Mouse (Mus musculus) adrenal gland, adult 2 months (tissue): Measurements from ENCODE around the gene Dnah1. TPM values are rescaled to one million over a fixed set of nuclear protein-coding genes. Genes with fewer than 3 reads are reported as not detected.

Experiments
- DNase-seq: peaks from one replicate; pipeline ENCODE4 v3.0.0; 2021
- long read RNA-seq: library from polyadenylated mRNA; stranded (forward); transcript quantifications from one replicate; pipeline ENCODE4 v2.0.0, GENCODE M21; 2021
- polyA plus RNA-seq: library from polyadenylated mRNA; depleted of rRNA; stranded (reverse); fragments of >200 nt; gene quantifications from 2 replicates; pipeline ENCODE4 v1.2.3, GENCODE M21; 2012; rRNA removed
- total RNA-seq, 2 experiments: library from RNA; stranded (reverse); gene quantifications; 2 replicates each; pipeline ENCODE4 v1.2.3; 2021

The Dnah1 gene
- 1 to 10 TPM; 1.7 to 2.1 TPM for total RNA-seq
- polyA plus RNA-seq, result 0.71 and 1.3 TPM in 2 replicates
- long read RNA-seq, result 0 reads

DNA sequence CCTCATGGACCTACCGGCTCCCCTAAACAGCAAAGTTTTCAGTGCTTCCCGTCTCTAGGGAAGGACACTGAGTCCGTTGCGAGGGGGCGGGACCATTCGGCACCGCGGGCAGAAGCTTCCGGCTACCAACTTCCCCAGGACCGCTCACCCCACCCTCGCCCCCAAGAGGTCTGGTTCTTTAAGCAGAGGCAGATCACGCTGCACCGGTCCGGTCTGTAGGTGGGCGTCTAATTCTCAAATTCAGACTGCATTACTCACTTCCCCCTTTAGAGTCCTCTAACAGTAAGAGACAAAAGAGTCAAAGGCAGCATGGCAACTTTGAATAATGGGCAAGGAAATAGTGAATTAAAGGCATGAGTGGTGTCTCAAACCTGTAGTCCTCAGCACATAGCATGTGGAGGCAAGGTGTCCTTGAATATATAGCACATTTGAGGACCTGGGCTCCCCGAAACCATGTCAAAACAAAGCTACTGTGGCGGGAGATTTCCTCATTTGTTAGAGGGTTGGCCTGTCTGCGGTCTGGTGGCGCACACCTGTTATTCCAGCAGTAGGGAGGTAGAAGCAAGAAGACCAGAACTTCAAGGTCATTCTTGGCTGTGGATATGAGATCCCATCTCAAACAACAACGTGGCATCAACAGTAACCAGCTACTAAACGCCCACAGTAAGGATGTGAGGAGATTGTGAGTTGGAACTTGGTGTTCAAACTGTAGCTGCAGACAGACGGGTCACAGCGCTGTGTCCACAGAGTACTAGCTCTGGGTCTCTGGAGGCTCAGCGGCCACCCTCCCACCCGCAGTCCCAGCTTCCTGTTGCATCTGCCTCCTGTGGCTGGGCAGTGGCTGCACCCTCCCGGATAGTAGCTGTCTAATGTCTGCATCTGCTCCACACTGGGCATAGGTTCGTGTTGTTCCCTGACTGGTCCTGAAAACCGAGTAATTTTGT lies at the start of gene Dnah1:
Gene Dnah1, minus strand, starts transcription at position 48 of the 944 bp plus-strand sequence.
- peak; percentile 66 for DNase-seq

DNA sequence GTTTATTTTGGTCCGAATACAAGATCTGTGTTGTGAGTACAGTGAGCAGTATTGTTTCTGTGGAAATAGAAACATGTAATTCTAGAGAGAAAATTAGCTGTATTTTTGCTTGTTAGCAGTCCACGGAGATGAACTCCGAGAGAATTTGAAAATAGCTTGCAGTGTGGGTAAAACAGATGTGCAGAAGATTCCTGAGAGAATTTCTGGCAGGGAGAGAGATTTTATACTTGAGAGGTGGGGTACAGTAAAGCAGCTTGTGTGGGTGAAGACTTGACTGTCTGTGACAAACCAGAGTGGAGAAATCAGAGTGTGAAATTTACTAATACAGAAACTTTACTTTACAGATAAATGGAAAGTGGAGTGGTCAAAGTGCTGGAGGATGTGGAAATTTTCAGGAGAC lies 45.7 kb upstream of the Dnah1 start:
- DNase-seq, result no peak

DNA sequence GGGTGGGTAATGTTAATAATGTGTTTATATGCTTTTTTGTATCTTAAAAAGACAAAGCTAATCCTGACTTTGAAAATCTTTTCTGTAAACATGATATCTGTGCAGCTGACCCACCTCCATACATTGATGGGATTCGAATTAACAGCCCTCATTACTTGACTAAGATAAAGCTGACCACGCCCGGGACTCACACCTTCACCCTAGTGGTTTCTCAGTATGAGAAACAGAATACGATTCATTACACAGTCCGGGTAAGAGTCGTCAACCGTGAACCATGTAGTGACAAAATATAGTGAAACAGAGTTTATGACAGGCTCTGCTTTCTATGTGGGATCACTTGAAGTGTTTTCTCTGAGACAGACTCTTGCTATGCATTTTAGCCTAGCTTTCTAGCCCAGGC lies 44.3 kb upstream of the Dnah1 start:
- DNase-seq, result no peak

DNA sequence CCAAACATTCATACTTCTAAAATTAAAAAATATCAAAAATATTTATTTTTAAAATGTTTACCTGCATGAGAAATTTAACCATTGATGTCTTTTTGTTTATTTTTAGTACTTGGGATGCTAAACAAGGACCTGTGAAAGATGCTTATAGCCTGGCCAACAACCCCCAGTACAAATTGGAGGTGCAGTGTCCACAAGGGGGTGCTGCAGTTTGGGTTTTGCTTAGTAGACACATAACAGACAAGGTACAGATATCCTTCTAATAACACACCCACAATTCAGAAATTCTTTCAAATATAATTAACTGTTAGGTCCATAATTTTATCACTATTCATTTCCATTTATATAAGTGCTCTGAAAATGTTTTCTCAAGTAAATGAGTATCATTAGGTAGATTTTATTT lies 41.7 kb upstream of the Dnah1 start:
- peak; percentile 74 for DNase-seq

DNA sequence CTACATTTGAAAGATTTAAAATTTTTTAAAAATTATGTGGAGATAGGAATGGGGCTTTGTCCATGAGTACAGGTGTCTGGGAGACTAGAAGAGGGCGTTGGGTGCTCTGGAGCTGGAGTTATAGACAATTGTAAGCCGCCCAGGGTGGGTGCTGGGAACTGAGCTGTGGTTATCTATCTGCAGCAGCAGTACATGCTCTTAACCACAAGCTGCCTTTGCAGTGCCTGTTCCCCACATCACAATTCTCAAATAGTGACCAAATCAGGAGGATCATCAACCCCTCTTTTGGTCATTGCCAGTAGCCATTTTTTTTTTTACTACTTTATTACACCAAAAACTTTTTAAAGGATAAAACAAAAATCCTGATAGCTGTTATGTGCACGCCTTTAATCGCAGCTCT lies 40.9 kb upstream of the Dnah1 start:
- no peak for DNase-seq

DNA sequence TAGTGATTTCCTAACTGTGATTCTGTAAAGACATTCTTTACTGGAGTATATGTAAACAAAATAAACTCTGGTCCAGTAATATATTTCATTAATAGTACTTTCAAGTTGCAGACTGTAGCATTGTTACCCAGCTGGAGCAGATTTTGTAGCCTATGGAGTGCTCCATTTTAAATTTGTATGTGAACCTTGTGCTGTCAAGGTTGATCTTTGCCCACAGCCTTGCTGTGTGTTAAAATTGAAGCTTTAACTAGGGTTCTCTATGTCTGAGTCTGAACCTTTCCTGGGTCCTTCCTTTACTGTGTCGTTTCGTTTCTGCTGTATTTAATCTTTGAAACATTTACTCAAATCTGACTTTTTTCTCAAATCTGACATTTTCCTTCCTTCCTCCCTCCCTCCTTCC lies 38.5 kb upstream of the Dnah1 start:
- DNase-seq, result no peak

DNA sequence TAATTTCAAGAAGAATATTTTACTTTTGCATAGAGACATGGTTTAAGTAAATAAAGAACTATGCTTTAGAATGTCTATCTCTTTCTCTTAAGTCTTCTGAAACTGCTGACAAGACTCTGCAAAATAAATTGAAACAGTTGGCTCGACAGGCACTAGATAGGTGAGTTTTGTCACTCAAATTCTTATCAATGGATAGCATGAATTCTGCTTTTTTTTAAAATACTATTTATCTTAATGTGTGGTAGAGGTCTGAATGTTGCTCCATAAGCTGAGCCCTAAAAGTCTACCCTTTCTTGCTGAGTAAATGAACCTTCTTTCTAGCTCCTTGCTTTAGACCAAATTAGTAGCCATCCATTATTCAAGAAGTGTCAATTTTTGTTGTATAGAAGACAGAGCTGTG lies 21.7 kb upstream of the Dnah1 start:
- DNase-seq, result no peak

DNA sequence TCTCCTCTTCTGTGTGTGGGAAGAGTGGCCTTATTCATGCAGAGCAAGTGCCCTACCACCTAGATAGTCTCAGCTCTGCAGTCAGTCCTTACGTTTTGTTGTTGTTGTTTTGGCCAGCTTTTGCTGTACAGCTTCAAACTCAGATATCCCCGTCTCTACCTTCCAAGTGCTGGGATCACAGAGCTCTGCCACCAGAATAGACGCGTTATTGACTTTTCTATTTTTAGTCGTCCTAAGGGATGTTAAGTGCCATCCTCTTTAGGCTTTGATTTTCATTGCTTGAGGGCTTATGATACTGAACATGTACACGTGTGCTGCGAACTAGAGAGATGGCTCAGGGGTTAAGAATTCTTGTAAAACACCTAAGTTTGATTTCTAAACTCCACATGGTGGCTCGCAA lies 19.5 kb upstream of the Dnah1 start:
- DNase-seq, result no peak

DNA sequence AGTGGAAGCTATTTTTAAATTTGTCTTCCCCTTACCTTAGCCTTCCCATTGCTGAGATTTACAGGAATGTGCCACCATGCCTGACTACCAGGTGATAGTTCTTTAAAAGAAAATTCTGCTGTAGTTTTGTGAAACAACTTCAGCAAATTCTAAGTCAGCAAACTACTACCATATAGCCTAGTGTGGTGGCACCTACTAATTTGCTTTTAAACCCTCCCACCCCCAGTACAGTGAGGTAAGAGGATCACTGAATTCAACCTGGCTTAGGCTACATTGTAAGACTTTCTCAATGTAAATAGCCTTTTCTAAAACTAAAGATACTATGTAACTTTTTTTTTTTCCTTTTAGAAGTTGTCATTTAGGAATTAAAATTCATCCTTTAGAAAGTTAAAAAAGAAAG lies 14.3 kb upstream of the Dnah1 start:
- no peak for DNase-seq

DNA sequence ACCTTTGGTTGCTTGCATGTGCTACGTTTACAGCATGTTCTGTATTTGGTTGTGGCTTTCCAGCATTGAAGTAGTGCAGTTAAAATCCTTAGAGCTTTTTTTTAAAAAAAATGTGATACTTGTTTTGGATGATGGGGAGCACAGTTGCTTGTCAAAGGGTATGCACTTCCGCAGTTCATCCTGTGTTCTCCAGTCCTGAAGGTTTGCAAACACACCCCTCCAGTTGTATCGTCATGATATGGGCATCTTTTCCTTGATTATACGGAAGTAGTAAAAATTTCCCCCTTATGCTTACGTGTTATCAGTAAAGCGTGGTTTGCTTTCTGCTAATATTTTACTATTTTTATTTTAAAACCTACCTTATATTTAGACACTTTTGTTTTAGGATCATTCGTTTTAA lies 13.7 kb upstream of the Dnah1 start:
- no peak for DNase-seq

DNA sequence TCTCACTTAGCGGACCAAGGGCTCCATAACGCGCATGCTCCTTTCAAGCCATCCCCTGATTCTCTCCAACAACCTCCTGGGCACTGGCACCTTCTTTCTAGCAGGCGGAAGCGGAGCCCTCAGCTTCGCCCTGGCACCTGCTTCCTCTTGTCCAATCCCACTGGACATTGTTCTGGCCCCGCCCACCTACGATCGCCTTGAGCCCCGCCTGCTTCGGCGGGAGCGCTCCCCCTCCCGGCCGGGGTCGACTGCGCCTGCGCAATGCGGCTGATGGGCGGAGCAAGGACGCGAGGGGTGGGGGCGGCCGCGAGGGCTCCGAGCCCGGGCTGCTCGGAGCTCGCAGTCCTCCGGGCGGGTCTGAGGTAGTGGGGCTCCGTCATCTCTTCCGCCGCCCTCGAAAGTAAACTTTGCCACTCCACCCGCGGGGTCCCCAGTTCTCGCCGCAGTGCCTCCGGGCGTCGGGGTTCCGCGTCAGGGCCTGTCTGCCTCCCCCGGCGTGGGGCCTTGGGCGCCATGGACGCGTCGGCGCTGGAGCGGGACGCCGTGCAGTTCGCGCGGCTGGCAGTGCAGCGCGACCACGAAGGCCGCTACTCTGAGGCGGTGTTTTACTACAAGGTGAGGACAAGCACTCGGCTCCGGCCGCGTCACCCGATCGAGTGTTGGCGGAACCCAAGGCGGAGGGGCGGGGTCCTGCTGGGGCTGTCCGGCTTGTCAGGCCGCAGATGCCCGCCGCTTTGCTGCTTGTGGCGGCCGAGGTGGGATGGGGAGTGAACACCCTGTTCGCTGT lies 12.9 kb upstream of the Dnah1 start, which contains the start of gene Capn7:
Gene Capn7, plus strand, starts transcription at position 270 of the 787 bp plus-strand sequence.
- DNase-seq, result peak; percentile 99

DNA sequence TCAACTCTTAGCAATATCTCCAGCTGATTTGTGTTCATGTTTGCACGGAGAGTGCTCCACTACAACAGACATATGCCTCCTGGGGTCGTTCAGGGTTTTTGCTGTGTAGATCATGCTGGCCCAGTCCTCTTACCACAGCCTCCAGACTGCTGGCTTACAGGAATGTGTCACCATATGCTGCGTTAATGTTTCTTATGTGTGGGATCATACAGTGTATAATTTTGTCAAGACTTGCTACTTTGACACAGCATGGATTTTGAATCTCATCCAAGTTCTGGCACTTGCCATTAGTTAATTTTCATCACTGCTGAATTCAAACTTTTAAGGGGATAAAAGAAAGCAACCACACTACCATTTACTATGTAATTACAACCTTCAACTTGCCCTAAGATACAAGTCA lies 12.1 kb upstream of the Dnah1 start:
- no peak for DNase-seq

DNA sequence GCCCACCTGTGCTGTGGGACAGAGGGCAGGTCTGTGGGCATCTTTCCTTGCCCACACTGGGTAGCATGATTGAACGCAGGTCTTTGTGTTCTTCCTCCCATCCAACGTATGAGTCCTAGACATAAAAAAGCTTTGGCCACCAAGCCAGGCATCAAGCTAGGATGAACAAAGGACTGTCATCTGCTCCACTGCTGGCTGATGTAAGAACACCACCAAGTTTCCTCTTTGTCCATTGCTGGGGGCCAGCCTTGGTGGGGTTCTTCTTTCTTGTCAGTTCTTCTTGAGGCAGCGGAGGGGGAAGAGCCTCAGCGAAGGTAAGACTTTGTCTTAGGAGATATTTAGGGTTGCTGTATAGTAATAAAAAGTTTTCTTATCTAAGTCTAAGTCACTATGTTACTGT lies 7.3 kb upstream of the Dnah1 start:
- no peak for DNase-seq

DNA sequence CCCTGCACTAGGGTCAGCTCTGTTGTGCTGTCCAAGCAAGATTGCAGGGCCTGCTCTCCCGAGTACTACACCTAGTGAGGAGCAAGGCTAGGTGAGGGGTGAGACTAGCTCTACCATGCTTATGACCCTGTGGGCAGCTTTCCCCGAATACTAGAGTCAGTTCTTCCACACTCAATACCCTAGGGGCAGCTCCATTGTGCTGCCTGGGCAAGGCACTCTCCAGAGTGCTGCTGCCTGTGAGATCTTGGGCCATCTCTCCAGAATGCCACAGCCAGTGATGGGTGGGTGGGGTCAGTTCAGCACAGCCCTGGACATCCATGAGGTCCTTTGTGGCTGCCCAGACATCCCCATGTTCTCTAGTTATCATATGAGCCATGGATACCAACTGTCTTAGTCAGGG lies 6.0 kb upstream of the Dnah1 start:
- no peak for DNase-seq

DNA sequence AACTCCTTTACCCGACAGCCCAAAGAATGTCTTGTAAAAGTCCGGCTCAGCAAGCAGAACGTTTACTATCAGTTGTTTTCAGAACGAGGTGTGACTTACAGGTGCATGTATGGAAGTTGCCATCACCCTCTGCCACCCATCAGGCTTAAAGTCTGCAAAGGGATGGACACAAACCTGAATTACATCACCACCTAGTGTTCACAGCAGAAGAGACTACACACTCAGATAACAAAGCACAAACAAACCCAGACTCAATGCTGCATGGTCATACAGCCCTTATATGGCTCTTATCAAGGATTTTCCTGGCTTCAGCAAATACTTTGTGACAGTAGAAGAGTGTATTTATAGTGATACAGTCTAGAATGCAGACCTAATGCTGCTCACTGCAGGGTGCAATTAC lies 4.0 kb upstream of the Dnah1 start:
- no peak for DNase-seq

DNA sequence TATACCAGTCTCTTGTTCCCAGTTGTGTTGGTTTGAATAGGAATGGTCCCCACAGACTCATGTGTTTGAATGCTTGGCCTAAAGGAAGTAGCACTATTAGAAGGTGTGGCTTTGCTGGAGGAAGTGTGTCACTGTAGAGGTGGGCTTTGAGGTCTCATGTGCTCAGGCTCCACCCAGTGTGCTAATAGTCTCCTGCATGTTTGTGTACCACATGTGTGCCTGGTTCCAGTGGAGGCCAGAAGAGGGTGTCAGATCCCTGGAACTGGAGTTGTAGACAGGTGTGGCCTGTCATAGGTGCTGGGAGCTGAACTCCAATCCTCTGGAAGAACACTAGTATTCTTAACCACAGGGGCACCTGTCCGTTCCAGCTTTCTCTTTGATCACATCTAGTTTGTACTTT lies 3.5 kb upstream of the Dnah1 start:
- no peak for DNase-seq

DNA sequence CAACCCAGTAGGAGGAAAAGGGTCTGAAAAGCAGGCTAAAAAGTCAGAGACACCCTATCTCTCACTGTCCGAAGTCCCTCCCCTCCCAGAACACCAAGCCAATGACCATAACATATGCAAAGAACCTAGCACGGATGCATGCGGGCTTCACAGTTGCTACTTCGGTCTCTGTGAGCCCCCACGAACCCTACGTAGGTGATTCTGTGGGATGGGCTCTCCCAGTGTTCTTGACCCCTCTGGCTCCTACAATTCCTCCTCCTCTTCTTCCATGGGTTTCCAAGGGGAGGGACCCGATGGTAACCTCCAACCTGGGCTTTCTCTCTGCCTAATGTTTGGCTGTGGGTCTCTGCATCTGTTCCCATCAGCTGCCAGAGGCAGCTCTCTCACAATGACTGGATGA lies 3.1 kb upstream of the Dnah1 start:
- DNase-seq, result no peak

DNA sequence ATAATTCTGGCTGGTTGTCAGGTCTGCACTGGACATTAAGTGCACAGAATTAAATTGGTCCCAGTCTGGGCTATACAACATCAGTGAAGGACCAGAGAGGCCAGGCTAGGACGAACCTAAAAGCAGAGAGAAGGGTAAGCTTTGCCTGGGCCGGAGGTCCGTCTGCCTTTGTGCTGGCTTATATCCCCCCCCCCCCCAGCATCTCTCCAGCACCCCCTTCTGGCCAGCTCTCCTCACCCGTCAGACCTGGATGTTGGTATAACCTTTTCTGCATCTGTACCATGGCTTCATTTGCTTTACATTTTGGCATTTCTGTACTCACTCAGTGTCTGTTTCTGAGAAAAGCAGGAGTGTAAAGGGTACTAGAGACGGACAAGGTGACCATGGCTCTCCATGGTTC lies 1.9 kb upstream of the Dnah1 start:
- DNase-seq, result no peak

DNA sequence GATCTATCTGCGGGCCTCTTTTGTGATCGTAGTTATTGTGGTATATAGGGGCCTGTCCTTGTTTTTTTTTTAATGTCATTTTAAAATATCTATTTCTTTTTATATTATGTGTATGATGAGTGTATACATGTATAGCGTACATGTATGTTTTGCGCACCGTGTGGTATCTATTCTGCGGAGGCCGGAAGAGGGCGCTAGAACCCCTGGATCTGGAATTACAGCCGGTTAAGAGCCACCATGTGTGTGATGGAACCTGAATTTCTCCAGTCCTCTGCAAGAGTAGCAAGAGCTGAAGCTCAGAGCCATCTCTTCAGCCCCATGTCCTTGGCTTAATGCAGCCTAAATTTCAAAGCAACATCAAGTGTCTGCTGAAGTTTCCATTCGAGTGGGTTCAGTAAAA lies 1.2 kb upstream of the Dnah1 start:
- no peak for DNase-seq

DNA sequence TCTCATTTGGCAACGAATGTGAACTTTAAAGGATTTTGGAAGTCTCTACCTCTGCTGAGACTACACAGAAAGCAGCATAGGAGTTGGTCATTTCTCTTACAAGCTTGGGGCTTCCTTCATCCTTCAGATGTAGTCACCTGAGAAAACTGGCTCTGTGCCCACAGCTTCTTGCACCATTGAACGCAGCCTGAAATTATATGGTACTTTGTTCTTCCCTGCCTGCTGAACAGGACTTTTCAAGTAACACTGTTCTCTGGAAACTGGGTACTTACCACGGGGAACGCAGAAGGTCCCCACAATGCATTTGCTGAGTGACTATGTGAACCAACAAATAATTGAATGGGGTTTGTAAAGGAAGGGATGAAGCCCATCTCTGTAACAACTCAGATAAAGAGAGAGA lies 507 bp downstream of the Dnah1 start:
- DNase-seq, result no peak

DNA sequence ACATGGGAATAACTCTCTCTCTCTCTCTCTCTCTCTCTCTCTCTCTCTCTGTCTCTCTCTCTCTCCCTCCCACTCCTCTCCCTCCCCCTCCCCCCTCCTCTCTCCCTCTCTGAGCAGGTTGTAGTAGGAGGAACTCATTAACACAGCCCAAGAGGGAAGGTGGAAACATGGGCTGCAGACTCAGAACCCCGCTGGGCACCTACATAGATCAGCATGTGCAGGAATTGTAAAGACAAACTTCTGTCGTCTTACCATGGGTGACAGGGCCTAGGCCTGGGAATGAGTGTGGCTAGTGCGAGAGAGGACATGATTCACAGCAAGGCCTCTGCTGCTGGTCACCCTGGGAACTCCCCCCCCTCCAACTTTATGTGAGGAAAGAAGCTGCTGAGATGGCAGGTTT lies 1.5 kb downstream of the Dnah1 start:
- no peak for DNase-seq

DNA sequence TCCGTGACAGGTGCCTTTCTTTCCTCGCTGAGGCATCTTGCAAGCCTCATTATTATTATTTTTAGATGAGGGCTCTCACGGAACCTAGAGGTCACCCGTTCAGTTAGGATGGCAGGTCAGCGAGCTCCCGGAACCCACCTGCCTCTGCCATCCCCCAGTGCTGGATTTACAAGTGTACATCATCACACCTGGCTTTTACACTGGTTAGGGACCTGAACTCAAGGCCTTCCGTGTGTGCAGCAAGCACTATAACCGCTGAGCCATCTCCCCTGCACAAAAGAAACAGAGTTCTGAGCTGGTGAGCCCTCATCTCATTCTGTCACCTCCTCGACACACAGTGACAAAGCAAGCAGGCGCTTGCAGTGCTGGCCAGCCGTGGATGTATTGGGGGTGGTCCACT lies 2.5 kb downstream of the Dnah1 start:
- DNase-seq, result no peak

DNA sequence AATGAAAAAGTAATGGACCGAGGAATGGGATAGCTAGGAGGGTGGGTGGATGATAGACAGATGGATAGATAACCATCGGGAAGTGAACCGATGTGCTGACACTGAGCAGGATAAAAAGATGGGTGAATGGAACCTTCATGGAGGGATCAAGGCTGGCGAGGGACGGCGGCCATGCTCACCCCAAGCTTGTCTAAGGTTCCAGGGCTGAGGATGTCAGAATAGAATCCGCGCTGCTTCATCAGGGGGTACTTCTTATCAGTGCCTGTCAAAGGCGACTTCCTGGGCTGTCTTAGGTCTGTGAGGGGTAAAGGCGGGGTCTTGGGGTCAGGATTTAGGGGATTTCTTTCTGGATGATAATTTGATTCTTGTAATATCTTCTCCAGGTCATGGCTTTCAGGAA lies 4.2 kb downstream of the Dnah1 start:
- no peak for DNase-seq
